Mouse (Mus musculus): ENCODE measurements around the gene Msmo1. TPM values are rescaled to one million over a fixed set of nuclear protein-coding genes. Genes with fewer than 3 reads are reported as not detected.

Gene Msmo1
- polyA plus RNA-seq, 1 experiment from 2014 or later = 91.2 TPM

- H3K9me3 ChIP-seq (replicated peaks; ENCODE audit: low read length) = no peaks in the 10 kb centered on the region
- H3K4me1 ChIP-seq (replicated peaks; ENCODE audit: insufficient read depth, low read length) = no peaks in the 10 kb centered on the region
- no peaks in the 10 kb centered on the region for H3K36me3 ChIP-seq (ENCODE audit: insufficient read depth, low read length)
- DNase-seq (ENCODE audit: low spot score) = peak; percentile 80
- TF ChIP-seq CTCF (IDR thresholded peaks at IDR 0.05; ENCODE audit: low read depth) = no peak
- no peaks in the 10 kb centered on the region for H3K27me3 ChIP-seq (ENCODE audit: insufficient read depth, low read length)
- WGBS = 59% methylated on average over 3 of the region's 3 CpGs
- no peak overlapping the region for H3K27ac ChIP-seq
- no peak overlapping the region for H3K9ac ChIP-seq (ENCODE audit: low read depth, low read length)
- no peak overlapping the region for H3K4me3 ChIP-seq (replicated peaks; ENCODE audit: low read depth, low read length)
- no peak for ATAC-seq (replicated peaks; ENCODE audit: low FRiP score, low read depth)
- no peak overlapping the region for H3K4me2 ChIP-seq (ENCODE audit: low read length)
These were observed 45.4 kb downstream of the Msmo1 start for GRCm38 (mm10) chr8:64688161-64688560.

DNA sequence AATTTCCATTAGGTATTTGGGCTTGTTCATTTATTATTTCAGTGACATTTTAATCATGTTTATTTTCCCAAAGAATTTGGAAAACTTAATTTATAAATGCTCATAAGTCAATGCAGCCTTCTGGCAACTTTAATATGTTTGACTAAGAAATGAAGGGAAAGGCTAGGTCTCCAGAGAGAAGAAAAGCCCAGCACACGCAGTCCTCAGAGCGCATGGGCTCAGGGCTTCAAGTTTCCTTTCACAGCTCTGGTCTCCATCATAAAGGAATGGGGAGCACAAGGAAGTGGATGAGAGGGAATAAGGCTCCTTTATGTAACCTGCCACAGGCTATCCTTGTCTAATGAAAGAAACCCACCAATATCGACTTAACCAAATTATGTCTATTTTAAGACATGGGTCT, 51.1 kb downstream of the Msmo1 start:
- Histone ChIP-seq H3K27ac (no peak overlapping the region), H3K27me3 (ENCODE audit: insufficient read depth, low read length) (no peaks in the 10 kb centered on the region), H3K9ac (ENCODE audit: low read depth, low read length) (no peak overlapping the region), H3K4me2 (ENCODE audit: low read length) (no peak overlapping the region), H3K36me3 (ENCODE audit: insufficient read depth, low read length) (no peaks in the 10 kb centered on the region), H3K4me3 (replicated peaks; ENCODE audit: low read depth, low read length) (no peak overlapping the region), H3K9me3 (replicated peaks; ENCODE audit: low read length) (no peaks in the 10 kb centered on the region), H3K4me1 (replicated peaks; ENCODE audit: insufficient read depth, low read length) (no peaks in the 10 kb centered on the region)
- WGBS = 59% methylated on average over 3 of the region's 3 CpGs
- ATAC-seq (replicated peaks; ENCODE audit: low FRiP score, low read depth) = no peak
- DNase-seq (ENCODE audit: low spot score) = peak; percentile 63
- no peak for TF ChIP-seq CTCF (IDR thresholded peaks at IDR 0.05; ENCODE audit: low read depth)

GRCm38 (mm10) chr8:64676381-64676780, 57.2 kb downstream of the Msmo1 start:
- H3K4me3 ChIP-seq (replicated peaks; ENCODE audit: low read depth, low read length) = no peak overlapping the region
- H3K4me1 ChIP-seq (replicated peaks; ENCODE audit: insufficient read depth, low read length) = no peaks in the 10 kb centered on the region
- DNase-seq (ENCODE audit: low spot score) (no peak), ATAC-seq (replicated peaks; ENCODE audit: low FRiP score, low read depth) (no peak)
- TF ChIP-seq CTCF (IDR thresholded peaks at IDR 0.05; ENCODE audit: low read depth) = peak; percentile 9; the same call in 1 of the 2 replicates
- H3K9ac ChIP-seq (ENCODE audit: low read depth, low read length) = no peak overlapping the region
- H3K4me2 ChIP-seq (ENCODE audit: low read length) = no peak overlapping the region
- no peaks in the 10 kb centered on the region for H3K9me3 ChIP-seq (replicated peaks; ENCODE audit: low read length)
- no peaks in the 10 kb centered on the region for H3K36me3 ChIP-seq (ENCODE audit: insufficient read depth, low read length)
- no peak overlapping the region for H3K27ac ChIP-seq
- 75% methylated on average over 2 of the region's 2 CpGs for WGBS
- no peaks in the 10 kb centered on the region for H3K27me3 ChIP-seq (ENCODE audit: insufficient read depth, low read length)

GRCm38 (mm10) chr8:64674951-64675585, 58.5 kb downstream of the Msmo1 start:
- 57% methylated on average over 8 of the region's 8 CpGs for WGBS
- peak; percentile 65 for DNase-seq (ENCODE audit: low spot score)
- H3K4me2 ChIP-seq (ENCODE audit: low read length) = peak overlapping the region; percentile 14; the same call in 1 of the 2 replicates

DNA sequence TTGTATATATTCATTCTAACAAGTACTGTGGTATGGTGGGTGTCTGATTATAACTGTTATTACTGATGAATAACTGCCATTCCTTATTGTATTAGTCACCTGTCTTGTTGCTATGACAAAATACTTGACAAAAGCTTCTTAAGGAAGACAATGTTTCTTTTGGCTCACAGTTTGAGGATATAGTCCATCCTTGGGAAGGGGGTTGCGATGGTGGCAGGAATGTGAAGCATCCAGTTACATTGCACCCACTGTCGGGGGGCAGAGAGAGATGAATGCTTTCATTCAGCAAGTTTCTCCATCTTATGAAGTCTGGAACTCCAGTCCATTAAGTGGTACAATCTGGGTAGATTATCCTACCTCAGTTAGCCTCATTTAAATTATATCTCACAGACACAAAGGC, 60.7 kb downstream of the Msmo1 start:
- H3K4me1 ChIP-seq (replicated peaks; ENCODE audit: insufficient read depth, low read length) = no peaks in the 10 kb centered on the region
- no peaks in the 10 kb centered on the region for H3K36me3 ChIP-seq (ENCODE audit: insufficient read depth, low read length)
- H3K9me3 ChIP-seq (replicated peaks; ENCODE audit: low read length) = no peaks in the 10 kb centered on the region
- no peak overlapping the region for H3K27ac ChIP-seq
- TF ChIP-seq CTCF (IDR thresholded peaks at IDR 0.05; ENCODE audit: low read depth) = no peak
- no peak for ATAC-seq (replicated peaks; ENCODE audit: low FRiP score, low read depth)
- H3K27me3 ChIP-seq (ENCODE audit: insufficient read depth, low read length) = no peaks in the 10 kb centered on the region
- 78% methylated on average over 2 of the region's 2 CpGs for WGBS
- no peak overlapping the region for H3K4me3 ChIP-seq (replicated peaks; ENCODE audit: low read depth, low read length)
- DNase-seq (ENCODE audit: low spot score) = no peak
- H3K9ac ChIP-seq (ENCODE audit: low read depth, low read length) = no peak overlapping the region
- no peak overlapping the region for H3K4me2 ChIP-seq (ENCODE audit: low read length)

More at GRCm38 (mm10) chr8:64674951-64675585, 58.5 kb downstream of the Msmo1 start:
- no peak for ATAC-seq (replicated peaks; ENCODE audit: low FRiP score, low read depth)
- Histone ChIP-seq H3K9me3 (replicated peaks; ENCODE audit: low read length) (no peaks in the 10 kb centered on the region), H3K9ac (ENCODE audit: low read depth, low read length) (no peak overlapping the region), H3K27ac (no peak overlapping the region), H3K27me3 (ENCODE audit: insufficient read depth, low read length) (no peaks in the 10 kb centered on the region), H3K4me3 (replicated peaks; ENCODE audit: low read depth, low read length) (no peak overlapping the region), H3K36me3 (ENCODE audit: insufficient read depth, low read length) (no peaks in the 10 kb centered on the region), H3K4me1 (replicated peaks; ENCODE audit: insufficient read depth, low read length) (no peaks in the 10 kb centered on the region)
- no peak for TF ChIP-seq CTCF (IDR thresholded peaks at IDR 0.05; ENCODE audit: low read depth)

GRCm38 (mm10) chr8:64671937-64672336, 61.7 kb downstream of the Msmo1 start:
- no peaks in the 10 kb centered on the region for H3K36me3 ChIP-seq (ENCODE audit: insufficient read depth, low read length)

More at GRCm38 (mm10) chr8:64671937-64672336, 61.7 kb downstream of the Msmo1 start:
- H3K4me1 ChIP-seq (replicated peaks; ENCODE audit: insufficient read depth, low read length) = no peaks in the 10 kb centered on the region
- WGBS = 36% methylated on average over 1 of the region's 1 CpGs
- TF ChIP-seq CTCF (IDR thresholded peaks at IDR 0.05; ENCODE audit: low read depth) = no peak
- ATAC-seq (replicated peaks; ENCODE audit: low FRiP score, low read depth) = no peak
- H3K4me3 ChIP-seq (replicated peaks; ENCODE audit: low read depth, low read length) = no peak overlapping the region
- DNase-seq (ENCODE audit: low spot score) = no peak
- H3K4me2 ChIP-seq (ENCODE audit: low read length) = no peak overlapping the region
- no peak overlapping the region for H3K27ac ChIP-seq
- no peaks in the 10 kb centered on the region for H3K9me3 ChIP-seq (replicated peaks; ENCODE audit: low read length)
- H3K9ac ChIP-seq (ENCODE audit: low read depth, low read length) = no peak overlapping the region
- H3K27me3 ChIP-seq (ENCODE audit: insufficient read depth, low read length) = no peaks in the 10 kb centered on the region

Other genes with a start within 250 kb of the Msmo1 start
- gene Cpe, start 40.7 kb downstream of the Msmo1 start, polyA plus RNA-seq (2015; fragmentation: Nextera tagmentation; extraction: Ambion mirVana) = 100 and 115 TPM in 2 replicates
- gene Klhl2, start 116.2 kb upstream of the Msmo1 start, polyA plus RNA-seq (2015; fragmentation: Nextera tagmentation; extraction: Ambion mirVana) = 18.2 and 20.9 TPM in 2 replicates
- gene Tmem192, start 213.4 kb upstream of the Msmo1 start, polyA plus RNA-seq (2015; fragmentation: Nextera tagmentation; extraction: Ambion mirVana) = 50.0 and 50.3 TPM in 2 replicates

Data from kidney, postnatal 0 days (tissue).